Mouse (Mus musculus): Measurements from ENCODE around the gene Tmem183a. TPM values are rescaled to one million over a fixed set of nuclear protein-coding genes. Genes with fewer than 3 reads are reported as not detected.

Tmem183a gene
- total RNA-seq, 4 experiments from 2014 or later = 50.0 to 66.6 (median 59.1) TPM

DNA sequence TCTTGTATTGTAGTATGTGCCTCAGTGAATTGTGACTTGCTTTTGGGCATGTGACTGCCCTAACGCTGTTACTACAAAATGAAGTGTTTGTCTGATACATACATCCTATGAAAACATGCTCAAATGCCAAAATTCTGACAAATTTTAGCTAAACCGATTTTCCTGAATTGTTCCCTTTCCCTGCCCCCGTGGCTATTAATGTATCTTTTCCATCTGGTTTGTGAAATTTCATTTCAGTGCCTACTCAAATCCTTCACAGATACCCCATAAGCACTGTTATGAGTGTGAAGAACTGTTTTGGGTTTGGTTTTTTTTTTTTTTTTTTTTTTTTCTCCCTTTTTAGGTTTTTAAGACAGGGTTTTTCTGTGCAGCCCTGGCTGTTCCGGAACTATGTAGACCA lies 16.7 kb downstream of the Tmem183a start:
- peak in 1 of 2 experiments; percentile 46 for DNase-seq (ENCODE audit: low spot score in 2 of 2)

DNA sequence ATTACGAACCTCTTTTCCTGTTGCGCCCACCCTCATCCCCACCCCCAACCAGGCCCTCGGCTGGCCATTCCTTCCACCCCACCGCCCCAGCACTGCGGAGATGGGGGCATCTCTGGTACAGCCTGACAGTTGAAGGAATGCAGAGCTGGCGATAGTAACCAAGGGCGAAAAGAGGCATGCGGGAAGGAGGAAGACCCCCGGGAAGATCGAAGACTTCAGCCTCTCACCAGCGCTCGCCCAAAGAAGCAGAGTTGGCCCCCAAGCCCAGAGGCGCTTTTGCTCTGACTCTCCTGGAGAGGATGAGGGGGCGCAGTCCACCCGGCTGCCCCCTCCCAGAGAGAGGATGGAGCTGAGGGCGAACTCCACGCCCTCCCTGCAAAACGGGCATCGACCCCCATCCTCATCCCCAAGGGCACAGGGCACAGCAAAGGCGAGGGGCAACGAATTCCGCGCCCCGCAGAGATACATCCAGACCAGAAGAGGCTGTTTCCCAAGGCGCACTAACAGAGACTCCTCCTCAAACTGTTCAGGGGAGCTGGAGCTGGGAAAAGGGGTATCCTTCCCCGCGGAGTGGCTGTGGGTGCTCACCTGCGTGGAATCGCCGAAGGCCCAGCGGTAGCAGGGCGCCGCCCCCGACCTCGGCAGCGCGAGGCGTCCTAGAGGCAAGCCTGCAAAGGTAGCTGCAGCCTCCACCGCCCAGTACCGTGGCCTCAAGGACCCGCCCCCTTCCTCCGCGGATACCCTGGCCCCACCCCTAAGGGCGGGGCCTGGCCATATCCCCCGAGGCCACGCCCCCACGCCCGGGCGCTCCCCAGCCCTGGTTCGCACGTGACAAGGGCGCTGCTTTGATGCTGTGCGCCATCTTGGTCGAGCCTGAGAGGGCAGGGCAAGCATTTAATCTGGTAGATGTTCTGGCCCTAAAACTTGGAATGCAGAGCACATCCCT lies 17.5 kb downstream of the Tmem183a start:
- peak; percentile 52 to 86 for DNase-seq (ENCODE audit: low spot score in 2 of 2)

DNA sequence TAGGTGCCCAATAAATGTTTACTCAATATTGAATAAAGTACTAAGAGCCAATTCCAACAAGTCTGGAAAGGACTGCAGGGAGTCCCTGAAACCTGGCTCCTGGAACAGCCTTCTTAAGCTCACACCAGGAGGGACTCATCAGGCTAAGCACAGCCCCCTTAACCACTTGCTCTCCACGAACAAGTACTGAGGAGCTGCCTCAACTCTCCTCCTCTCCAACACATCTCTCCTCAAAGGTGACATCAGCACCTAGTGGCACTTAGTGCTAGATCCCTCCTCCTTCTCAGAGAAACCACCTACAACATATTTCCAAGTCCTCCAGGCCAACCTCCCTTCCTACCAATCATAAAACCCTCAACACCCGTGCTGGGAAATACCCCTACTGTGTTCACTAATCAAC lies 18.2 kb downstream of the Tmem183a start:
- DNase-seq (ENCODE audit: low spot score in 2 of 2) = no peak

DNA sequence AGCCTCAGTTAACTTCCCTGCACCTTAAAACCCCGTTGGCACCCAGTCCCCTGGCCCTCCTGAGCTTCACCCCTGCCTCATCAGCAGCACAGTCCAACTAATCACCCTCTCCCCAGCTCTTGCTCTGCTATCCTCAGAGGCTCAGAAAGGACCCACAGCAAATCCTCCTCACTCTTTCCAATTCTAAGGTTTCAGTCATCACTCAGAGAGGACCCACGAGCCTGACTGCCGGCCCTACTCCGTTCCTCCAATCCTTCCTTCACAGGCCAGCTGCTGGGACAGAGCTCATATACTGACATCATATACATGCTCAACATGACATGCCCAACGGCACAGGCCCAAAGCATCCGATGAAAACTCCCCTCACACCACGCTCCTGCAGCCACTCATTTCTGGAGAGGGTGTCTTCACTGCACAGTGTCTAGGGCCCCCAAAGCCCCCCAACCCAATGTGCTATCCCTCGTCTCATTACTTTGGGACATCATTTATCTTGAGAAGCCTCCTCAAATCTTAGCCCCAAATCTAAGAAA lies 18.9 kb downstream of the Tmem183a start:
- no peak for DNase-seq (ENCODE audit: low spot score in 2 of 2)

DNA sequence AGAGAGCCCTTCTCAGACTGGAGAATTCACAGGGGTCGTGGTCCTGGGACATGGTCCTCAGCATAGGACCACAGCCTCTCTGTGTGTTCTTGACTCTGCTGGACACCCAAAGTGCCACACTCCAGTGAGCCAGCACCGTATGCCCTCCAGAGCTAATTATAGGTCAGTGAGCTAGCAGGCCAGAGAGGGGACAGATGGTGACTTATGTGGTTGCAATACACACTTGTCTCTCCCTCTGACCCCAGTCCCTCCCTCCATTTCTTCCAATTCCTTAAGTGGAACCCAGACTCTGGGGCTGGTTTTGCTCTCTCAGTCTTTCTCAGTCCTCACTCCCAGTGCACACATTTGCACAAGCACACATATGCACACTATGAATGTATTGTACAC lies 19.5 kb downstream of the Tmem183a start:
- DNase-seq (ENCODE audit: low spot score in 2 of 2) = no peak

DNA sequence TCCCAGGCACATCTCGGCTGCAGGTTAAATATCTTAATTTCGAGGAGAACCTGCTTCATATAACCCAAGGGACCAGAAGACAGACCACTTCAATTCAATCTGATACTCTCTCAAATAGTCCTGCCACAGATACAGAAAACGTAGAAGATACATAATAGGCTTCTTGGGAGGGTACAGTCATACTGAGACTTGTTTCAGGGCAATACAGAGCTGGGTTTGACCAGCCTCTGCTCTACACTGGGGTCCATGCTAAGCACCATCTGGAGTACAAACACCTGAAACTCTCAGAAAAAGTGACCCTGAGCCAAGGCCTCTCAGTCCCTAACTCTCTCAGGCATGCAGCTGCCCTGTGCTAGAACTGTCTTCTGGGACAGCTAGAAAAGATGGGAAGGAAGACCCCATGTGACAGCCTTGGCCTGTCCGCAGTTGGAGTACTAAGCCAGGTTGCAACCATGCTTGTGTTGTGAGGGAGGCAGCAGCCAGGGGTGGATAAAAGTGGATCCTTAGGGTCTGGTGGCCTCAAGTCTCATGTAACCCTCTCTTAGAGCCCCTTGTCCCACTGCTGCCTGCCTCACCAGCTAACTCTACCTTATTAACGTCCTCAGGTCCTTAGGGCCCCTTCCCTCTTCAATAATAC lies 20.0 kb downstream of the Tmem183a start:
- no peak for DNase-seq (ENCODE audit: low spot score in 2 of 2)

DNA sequence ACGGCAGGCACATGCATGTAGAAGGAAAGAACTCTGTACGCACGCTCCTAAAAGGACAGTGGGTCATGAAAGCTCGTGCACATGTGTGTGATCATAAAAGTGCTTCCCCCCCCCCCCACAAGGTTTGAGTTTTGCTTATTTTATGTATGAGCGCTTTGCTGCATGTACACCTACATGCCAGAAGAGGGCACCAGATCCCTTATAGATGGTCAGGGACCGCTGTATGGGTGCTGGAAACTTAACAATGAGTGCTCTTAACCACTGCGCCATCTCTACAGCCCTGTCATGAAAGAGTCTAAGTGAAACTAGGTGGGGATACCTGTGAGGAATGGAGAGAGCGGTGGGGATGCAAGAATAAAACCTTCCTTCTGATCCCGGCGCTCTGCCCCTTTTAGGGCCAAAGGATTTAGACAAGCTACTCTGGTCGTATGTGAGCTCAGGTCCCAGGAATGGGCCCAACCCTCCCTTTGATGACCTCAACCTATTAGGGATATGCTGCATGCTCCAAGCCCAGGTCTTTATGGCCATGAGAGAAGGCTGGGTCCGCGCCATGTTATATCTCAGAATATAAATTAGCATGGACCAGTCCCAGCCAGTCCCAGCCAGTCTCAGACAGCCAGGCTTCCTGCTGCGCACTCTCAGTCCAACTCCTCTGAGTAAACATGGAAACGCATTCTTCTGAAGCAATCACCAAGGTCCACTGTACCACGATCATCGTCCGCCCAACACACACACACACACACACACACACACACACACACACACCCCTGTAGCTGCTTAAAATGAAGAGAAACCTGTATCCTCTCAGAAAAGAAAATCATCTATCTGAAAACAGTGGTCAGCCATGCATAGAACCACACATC lies 21.8 kb downstream of the Tmem183a start:
- DNase-seq (ENCODE audit: low spot score in 2 of 2) = no peak

DNA sequence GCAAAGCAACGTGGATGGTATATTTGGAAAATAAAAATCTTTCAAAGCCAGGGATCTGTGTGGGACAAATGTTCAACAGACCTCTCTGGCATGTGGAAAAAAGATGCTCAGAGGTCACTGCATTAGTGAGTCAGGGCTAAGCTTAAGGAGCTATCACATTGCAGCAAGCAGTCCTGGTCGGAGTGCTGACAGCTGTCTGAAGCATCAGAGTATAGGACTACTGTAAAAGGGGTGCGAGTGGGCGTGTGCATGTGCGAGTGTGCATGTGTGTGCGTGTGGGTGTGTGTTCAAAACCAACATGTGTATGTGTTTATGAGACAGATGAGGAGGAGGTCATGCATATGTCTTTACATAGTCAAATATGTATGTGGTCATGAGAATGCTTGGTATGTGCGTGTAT lies 22.6 kb downstream of the Tmem183a start:
- no peak for DNase-seq (ENCODE audit: low spot score in 2 of 2)

DNA sequence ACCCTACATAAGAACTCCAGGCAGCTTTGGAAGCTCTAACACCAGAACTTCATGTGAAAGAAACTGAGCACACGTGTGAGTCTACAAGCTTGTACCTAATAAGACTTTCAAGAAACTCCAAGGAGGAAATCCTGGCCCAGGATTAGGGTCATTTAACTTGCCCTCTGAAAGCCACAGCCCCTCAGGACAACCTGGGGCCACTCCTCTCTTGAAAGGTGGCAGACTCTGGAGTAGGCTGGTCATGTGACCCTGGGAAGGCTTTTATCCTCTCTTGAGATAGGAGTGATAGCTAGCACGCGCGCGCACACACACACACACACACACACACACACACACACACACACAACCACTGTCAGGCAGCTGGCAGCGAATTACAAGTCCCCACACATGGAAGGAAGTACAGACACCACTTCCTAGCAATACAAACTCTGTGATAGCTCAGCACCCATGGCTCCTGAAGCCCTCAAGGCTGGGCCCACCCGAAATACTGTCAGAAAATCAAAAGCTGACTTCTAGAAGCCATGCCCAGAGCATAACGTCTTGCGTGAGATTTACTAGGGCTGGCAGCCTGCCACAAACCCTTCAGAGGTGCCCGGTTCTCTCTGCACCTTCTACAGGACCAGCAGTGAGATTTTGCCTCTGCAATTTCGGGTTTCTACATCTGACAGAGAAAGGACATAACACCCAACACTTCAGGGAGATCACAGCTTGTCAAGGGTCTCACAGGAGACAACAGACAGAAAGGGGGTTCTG lies 24.6 kb downstream of the Tmem183a start:
- no peak for DNase-seq (ENCODE audit: low spot score in 2 of 2)

DNA sequence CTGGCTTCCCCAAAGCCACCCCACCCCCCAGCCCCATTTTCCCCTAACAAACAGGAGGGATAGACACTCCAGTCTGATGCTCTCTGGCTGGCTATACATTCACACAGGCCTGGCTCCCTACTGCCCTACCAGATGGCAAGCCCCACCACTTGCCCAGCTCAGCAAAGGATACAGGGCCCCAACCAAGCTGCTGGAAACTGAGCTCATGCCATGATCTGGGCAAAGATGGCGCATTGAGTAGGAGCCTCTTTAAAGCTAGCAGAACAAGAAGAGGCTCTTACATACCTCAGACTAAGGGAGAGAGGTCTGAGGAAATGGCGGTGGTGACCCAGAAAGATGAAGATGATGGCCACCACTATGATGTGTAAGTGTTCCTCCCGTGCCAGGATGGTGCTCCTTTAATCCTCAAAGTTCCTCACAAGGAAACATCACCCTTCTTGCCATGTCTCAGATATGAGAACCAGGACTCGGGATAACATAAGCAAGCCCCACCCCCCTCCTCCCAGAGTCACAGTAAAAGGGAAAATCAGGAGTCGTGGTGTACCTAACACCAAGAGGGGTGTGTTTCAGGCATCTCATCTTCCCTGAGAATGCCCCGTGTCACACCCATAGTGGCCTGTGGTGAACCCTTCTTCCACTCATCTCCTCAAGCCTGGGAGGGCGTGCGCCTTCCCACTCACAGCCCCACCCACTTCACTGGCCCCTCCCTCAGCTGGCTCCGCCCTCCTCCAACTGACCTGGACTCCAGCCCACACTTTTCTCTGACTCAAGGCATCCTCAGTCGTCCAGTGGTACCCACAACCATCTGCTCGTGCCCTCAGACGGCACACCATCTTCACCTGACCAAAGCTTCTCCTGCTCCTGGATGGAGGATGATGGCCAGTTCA lies 25.6 kb downstream of the Tmem183a start:
- DNase-seq (ENCODE audit: low spot score in 2 of 2) = peak in 1 of 2 experiments; percentile 39

DNA sequence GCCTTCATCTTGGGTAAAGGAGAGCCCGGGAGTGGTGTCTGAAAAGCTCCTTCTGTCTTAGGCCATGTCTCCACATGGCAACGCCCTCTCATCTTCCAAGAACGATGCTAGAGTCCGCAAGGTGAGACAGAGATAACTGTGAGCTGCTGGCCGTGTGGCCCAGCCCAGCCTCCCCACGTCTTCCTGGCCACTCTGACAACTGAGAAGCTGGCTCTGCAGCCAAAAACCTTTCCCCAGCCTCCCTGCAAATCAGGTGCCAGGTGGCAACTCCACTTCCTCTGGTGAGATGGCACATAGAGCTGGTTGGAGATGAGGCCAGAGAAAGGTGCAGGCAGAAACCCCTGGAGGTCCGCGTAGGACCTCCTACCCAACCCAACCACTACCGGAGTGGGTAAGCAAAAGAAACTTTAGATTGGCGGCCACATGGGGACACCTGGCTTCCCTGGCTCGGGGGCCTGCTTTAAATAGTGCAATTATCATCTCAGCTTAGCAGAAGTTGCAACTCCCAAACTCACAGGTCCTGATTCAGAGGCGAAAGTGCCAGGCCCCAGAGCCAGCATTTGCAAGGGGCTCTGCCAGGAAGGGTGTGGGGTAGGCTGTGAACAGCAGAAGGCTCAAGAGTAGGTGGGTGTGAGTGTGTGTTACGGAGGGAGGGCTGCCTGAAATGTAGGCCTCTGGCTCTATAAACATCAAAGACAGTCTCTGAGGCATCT lies 26.4 kb downstream of the Tmem183a start:
- peak in 1 of 2 experiments; percentile 80 for DNase-seq (ENCODE audit: low spot score in 2 of 2)

DNA sequence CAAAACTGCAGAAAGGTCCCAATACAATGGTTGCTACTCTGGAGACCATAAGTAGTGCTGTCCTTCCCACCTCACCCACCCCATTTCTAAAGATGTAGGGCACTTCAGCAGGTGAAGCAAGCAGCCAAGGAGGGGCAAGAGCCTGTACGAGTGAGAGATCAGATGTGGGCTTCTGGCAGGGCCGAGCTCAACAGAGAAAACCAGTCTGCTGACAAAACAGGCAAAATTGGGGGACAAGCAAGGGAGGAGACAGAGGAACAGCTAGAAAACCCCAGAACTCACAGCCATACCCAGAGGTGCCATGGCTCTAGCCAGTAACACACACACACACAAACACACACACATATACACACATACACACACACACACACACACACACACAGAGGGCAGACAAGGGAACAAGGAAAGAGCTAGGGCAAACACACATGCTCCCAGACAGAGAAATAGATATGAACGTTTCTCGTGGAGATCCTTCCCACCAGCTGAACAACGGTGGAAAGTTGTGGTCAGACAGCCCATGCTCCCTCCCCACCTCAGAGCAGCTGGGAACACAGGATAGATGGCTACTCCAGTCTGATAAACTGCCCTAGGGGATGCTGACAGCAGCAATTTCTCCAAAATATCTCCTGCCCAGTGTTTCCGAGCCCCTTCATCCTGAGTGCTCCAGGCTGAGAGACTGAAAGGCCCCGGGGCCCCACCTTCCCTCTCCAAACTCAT lies 27.5 kb downstream of the Tmem183a start:
- no peak for DNase-seq (ENCODE audit: low spot score in 2 of 2)

DNA sequence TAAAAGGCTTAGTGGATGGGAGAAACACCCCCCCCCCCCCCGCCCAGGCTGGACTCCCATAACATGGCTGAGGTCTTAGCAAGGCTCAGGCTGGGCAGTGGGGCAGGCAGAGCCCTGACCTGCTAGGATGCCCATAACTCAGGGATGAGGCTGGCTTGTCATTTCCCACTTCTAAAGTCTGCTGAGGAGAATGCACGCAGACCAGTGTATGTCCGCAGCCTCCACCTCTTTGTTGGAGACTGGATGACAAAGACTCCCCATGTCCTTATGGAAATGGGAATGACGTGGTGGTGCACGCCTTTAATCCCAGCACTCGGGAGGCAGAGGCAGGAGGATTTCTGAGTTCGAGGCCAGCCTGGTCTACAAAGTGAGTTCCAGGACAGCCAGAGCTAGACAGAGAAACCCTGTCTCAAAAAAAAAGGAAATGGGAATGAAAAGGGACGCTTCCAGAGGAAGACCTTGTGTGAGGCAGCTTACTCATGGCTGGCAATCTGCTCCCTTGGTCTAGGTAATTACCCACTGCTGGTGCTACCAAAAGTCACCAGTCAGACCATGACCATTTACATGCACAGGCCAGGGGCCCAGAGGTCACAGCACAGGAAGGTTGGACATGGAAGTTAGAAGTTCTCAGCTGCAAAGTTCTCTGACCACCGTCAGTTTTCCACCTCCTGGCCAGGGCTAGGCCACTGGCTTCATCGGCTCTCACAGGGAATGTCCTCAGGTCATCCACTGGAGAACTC lies 28.2 kb downstream of the Tmem183a start:
- DNase-seq (ENCODE audit: low spot score in 2 of 2) = no peak

DNA sequence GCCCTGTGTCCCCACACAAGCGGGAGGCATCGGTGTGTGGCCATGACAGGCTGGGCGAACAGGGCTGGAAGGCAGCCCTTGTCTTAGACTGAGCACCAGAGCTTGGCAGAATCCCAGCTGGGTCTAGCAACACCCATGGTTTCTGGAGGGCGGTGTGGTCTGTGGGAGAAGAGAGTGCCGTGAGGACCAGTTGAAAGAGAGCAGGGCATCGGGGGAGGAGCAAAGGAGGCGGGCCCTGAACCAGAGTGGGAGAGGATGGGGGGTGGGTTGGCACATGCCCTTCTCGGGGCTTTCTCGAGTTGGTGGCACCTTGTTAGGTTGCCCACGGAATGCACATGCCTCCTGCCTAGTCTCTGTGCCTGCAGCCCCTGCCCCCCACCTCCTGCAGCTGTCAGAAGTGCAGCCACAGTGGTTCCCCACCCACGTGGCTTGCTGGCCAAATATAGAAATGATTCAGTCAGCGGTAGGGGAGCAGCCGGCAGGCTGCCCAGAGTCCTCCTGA lies 29.0 kb downstream of the Tmem183a start, which contains the start of gene Ppfia4:
Gene Ppfia4, minus strand, starts transcription at position 159 of the 502 bp plus-strand sequence.
- peak; percentile 30 to 89 for DNase-seq (ENCODE audit: low spot score in 2 of 2)

DNA sequence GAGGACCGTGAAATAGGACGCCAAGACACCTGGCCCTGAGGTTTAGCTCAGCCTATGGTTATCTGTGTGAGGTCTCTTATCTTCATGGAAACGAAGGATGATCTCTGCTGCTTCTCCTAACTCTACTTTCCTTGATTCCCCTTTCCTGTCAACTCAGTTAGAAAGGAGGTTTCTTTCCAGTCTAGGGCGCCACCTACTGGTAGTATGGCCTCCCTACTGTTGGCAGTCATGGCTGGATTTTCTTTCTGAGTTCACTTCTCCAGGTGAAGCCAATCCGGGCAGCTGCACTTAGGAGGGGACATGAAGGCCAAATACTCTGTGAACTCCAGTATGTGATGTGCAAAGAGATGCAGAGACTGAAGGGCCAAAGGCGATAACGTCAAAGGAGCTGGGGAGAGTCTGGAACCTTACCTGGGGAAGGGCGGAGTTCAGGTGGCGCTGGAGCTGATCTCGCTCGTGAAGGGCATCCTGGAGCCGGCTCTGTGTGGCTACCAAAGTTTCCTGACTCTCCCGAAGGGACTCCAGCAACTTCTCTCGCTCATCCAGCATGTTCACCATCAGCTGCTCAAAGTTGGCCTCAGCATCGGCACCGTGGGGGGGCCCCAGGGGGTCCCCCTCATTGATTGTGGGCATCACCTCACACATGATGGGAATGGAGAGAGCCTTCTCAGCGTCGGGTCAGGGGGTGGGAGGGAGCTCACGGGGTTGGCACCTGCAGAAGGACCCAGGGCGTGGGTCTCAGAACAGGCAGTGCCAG lies 29.7 kb downstream of the Tmem183a start:
- peak; percentile 44 to 56 for DNase-seq (ENCODE audit: low spot score in 2 of 2)

DNA sequence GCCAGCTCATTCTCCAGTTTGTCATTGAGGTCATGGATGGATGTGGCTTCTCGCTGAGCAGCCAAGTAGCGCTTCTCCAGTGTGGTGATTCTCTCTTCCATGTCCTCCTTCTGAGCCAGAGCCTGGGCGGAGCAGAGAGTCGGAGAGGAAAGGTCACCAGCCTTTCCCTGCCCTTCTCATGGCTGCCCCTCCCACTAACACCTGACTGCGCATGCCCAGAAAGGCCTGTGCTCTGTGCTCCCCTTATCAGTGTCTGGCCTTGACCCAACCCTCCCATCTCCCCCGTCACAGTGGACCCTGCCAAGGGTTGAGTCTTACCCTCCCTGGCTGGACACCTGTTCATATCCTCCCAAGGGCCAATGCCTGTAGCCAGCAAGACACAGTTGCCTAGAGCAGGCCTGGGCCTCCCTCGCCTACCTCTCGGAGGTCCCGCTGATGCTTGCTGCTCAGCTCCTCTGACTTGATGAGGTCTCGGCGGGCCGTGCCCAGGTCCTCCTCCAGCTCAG lies 34.9 kb downstream of the Tmem183a start:
- DNase-seq (ENCODE audit: low spot score in 2 of 2) = no peak

All from left cerebral cortex, adult 8-10 months (tissue).